Mouse (Mus musculus) naive thymus-derived CD4-positive, alpha-beta T cell, adult 2 months (primary cell): Measurements from ENCODE around the gene Gm20388.

Source experiments
- DNase-seq: peaks from one replicate; pipeline ENCODE4 v3.0.0-alpha.2; 2011; ENCODE audit warnings: low read depth

Gene Gm20388

DNA sequence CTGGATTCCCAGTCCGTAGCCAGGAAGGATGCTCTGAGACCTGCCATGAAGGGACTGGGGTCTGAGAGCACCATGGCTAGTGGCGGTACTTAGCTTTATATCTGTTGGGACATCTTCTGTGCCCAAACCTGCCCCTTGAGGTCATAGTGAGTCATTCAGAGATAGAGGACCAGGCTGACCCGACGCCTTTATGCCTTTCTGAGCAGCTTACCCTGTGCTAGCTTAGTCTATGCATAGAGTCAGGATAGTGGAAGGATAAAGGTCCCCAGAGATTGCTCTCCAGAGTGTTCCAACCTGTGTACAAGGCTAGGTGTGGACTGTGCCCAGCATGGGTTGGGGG, 582.2 kb downstream of the Gm20388 start:
- DNase-seq = no peak

DNA sequence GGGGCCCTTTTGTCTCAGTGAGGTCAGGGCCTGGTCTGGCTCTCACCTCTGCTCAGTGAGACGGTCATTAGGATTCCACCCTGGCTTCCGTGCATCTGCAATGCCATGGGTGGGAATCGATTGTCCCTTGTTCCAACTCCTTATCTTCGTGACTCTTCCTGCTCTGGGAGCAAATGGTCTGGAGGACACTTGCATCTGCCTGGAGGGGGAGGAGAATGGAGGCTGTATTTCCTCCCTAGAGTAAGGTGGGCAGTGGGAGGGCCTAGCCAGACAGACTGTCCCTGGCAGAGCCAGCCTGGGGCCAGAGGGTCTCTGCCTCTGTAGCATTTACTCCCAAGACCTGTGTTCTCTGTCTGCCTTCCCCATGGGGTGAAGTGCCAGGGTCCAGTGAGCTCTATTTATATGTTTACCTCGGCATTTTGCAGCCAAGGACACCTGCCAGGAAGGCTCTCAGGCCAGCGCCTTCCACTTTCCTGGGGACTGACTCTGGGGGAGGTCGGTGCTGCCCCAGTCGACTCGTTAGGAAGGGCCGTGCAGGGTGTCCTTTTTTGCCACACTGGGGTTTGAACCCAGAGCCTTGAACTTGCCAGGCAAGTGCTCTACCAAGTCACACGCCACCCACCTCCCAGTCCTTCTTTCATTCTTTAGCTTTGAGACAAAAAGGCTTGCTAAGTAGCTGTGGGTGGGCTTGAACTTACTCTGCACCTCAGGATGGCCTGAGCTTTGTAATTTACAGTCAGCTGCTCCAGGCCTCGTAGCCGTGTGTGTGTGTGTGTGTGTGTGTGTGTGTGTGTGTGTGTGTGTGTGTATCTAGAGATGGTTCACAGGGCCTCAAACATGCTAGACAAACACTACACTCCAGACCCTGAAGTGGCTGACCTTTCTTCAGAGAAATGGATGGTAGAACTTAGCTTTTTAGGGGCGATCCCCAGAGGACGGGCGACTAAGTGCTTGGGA, 583.1 kb downstream of the Gm20388 start:
- no peak for DNase-seq

DNA sequence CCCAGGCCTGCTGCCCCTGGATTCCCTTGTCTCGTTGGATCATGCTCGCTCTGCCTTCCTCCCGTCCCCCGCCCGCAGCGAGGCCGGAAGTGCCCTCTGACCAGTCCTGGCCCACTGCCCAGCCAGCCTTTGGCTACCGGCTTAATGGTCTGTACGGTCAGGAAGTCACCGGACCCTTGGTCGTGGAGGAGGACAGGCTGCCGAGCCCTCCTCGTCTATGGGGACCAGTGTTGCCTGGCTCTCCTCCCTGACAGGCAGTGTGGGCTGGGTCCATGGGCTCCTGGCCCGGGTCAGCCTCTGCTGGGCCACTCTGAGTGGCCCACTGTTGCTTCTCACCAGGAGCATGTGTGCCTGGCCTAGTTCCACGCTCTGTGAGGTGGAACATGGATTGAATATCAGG, 584.3 kb downstream of the Gm20388 start:
- DNase-seq = no peak

DNA sequence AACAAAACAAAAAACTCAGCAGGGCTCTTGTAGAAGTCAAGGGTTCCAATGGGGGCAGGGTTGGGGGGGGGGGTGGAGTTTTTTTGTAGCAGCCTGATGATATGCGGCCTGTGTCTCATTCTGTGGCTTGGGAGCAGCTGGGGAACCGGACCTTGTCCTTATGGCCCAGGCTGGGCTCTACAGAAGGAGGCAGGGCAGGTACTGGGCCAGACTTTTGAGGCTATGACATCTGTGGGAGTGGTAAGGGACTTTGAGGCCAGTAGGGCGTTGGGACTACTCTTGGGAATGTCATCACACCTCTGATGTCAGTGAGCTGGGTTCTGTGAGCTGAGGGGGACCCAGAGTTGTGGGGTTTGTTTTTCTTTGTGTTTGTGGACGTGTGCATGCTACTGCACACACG, 584.8 kb downstream of the Gm20388 start:
- DNase-seq = no peak

DNA sequence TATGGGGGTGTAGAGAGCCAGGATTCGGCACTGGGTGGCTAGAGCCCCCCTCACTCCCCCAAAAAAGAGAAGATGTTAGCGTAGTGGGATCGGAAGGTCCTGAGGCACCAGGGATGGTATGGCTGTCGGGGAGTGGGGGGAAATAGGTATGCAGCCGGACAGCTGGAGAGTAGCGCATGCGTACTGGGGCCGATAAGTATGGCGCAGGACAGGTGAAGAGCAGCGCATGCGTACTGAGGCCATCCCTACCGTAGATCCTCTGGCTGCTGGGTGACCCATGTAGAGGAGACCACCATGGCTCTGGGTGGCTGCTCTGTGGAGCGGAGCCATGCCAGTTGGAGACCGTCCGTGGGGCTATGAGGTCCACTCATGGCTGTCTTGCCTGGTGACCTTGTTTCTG, 585.8 kb downstream of the Gm20388 start:
- no peak for DNase-seq

DNA sequence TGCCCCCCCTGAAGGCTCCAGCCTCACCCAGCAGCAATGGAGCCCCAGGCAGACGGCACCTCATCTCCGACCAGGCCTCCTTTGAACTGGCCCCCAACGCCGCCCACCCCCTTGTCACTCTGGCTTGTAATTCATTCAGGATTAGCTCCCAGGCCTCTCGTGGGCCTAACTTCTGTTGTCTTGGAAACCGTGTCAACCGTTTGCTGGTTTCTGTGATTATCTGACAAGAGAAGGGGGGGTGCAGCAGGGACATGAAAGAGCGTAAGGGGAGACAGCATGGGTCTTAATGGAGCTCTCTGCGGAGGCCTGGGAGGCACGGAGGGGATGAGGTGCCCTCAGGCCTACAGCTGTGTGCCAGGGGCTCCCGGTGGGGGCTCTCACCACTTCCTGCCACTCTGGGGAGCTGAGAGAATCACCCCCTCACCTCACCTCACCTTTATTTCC, 586.9 kb downstream of the Gm20388 start:
- DNase-seq = peak; percentile 59

DNA sequence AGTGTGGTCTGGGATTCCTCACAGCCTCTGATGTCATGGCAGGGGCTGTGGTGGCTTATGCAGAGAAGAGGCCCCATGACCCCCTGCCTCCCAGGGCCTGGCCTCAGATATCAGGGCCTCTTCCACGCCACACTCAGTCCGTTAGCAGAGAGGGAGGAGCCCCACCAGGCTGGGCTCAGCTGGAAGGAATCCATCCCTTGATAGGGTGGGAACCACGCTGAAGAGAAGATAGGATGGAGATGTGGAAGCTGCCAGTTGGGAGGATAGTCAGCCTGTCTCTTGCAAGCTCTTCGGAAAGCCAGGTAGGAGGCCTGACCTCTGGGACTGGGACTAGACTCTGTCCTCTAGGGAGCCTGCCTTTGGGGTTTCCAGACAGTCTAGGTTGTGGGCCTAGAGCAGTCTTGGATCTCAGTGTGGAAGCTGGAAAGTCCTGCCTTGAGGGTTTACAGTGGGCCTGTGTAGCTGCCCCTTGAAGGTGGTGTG, 587.7 kb downstream of the Gm20388 start:
- no peak for DNase-seq

DNA sequence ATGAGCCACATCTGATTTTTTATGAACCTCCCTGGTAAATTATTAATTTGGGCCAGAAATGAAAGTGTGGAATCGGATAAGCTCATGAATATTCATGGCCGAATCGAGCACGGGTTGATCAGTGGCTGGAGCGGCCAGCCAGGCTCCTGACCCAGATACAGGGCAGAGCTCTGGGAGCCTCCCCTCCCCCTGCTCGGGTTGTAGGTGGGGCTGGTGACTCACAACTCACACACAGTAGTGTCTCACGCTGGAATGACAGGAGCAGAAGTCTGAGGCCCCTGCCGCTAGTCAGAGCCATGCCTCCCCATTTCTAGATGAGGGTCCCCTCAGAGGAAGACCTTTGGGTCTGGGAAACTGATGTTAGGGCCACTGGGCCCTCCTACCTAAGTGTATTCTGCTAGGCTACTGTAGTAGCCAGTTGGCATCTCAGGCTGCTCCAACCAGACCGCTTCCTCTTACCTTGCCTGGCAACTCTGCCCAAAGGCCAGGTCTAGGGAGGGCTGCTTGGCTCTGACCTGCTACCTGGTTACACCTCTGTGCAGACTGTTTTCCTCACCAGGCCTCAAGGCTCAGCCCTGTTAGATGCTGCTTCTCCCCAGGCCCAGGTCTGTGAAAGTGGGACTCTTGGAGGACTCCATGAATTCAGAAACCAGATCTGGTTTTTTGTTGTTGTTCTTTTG, 588.4 kb downstream of the Gm20388 start:
- no peak for DNase-seq

DNA sequence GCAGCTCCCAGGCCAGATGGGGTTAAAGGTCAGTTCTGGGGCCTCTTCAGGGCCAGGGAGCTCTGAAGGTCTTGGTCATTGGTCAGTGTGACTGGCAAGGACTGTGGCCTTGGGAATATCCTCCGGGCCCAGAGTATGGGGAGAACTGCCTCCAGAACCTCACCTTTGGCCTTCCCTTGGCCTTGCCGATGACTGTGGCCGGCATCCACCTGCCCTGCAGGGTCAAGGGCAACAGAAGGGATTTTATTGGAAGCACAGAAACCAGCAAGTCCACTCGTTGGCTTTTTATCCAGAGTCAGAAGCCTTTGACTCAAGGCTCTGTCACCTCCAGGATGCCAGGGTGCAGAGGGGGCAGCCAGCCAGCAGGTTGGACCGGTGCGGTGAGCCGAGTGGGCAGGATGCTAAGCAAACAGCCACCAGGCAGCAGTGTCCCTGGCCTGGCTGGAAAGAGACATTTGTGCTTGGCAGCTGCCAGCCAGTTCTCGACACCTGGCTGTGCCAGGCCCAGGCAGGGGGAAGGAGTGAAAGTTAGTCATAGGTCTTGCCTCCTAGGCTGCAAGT, 590.1 kb downstream of the Gm20388 start:
- DNase-seq = no peak

DNA sequence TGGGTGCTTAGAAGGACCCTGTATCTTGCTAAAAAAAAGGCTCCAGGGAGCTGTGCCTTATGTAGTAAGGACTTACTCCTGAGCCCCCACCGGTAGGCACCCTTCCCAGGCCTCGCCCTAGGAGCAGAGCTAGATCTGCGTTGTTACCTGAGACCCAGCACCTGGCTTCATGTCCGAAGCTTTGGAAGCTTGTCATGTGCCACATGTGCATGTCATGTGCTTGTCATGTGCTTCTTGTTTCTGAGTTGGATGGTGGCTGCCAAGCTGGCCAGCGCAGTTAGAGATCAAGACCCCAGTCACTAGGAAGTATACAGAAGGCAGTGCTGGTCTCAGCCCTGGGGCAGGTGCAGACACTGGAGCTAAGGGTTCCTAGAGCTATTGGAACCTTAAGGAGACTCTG, 590.8 kb downstream of the Gm20388 start:
- no peak for DNase-seq

DNA sequence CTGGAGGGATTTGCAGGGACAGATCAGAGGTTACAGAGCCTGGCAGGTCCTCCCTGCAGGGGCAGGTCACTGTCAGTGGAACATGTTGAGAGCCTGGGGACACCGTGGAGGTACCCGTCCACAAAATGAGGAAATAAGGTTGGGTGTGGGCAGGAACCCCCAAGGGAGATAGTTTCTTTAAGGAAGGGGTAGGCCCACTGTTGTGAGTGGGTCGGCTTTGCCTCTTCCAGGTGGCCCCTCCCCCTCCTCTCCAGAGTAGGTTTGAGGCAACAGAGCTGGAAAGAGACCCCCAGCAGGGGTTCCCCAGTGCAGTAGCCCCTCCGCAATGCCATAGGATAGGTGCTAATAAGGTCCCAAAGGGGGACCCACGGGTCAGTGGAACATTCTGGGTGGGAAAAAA, 591.8 kb downstream of the Gm20388 start:
- DNase-seq = no peak

DNA sequence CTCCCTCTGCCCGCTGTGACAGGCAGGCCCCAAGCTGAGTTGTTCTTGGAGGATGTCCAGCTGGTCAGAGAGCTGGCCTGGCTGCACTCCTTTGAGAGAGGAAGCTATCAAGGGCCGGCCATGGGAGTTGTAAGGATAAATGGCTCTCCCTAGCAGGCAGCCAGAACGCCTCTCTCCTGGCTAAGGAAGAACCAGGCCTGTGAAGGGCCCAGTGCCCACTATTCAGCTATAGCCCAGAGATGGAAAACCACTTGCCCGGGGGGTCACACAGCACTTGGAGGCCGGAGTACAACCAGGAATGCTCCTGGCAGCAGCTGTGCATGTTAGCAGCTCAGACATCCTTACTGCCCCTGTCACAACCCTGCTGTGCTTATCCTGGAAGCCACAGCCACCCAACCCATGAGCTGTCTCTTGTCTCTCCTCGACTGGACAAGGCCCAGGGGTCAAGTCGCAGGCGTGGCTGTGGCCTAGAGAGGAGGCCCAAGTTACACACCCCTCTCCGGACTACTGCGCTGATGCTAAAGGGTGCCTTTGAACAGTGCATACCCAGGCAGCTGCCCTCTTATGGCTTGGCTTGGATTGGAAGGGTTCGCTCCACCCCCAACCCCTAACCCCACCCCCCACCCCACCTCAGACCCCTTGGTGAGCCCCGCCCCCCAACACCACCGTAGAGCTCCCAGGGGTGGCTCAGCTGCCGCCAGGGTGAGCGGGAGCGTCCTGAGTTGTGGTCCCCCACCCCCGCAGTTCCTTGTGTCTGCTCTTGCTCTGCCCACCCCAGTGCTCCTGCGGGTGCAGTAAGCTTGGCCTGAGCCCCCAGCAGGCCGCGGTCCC, 593.8 kb downstream of the Gm20388 start:
- DNase-seq = no peak

DNA sequence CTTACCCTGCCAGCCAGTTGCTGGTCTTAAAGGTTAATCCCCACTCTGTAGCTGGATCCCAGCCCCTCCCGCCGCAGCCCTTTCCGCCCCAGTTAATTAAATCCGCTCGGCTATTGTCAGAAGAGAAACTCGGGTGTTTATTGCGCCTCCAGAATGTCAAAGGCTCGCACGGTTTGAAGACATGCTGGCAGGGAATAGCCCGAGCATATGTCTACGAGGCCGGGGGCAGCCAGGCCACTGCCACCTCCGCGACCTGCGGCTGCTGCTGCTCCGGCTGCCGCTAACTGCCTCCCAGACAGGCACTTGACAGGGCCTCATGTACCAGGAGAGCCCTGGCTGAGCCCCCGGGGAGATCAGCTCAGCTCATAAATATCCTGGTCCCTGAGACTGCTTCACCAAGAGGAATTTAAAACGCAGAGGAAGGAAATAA, 594.5 kb downstream of the Gm20388 start:
- peak; percentile 46 for DNase-seq

DNA sequence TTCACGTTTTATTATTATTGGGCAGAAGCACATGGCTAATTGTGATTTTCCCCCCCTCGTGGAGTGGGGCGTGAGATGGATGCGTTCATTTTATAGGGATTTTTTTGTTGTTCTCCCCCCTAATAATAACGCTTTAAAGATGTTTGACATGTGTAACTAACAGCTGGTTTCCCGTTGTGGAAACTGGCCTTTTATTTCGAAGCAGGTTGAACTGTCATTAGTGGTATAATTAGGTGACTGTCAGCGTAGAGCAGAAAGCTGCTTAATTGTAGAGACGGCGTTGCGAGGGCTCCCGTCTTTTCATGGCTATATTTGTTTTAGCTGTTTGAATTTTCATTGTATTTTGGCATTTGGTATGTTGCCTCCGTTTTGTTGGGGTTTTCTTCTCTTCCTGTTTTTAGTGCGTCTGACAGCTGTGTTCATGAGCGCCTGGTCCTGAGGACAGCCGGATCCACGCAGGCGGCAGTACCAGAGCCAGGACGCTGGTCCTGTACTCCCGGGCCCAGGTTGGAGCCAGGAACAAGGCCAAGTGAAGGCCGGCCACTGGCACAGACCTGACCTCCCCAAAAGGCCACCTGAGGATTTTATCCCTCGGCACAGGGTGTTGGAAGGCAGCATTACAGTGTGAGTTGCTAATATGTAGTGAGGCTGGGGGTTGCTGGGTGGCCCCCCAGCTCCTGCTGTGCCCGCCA, 595.1 kb downstream of the Gm20388 start:
- DNase-seq = peak; percentile 44

DNA sequence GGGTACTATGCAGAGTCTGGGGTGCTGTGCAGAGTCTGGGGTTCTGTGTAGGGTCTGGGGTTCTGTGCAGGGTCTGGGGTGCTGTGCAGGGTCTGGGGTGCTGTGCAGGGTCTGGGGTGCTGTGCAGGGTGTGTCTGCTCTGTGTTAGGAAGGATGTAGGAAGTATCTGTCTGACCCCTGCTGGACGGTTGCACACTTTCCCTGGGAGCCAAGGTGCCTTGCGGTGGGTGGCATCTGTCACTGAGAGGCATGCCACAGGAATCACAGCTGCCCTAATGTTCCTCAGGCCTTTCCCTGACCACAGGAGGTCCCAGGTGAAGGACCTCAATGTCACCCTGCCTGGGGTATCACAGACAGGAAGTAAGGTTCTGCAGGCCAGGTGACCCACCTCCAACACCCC, 595.9 kb downstream of the Gm20388 start:
- DNase-seq = peak; percentile 47

DNA sequence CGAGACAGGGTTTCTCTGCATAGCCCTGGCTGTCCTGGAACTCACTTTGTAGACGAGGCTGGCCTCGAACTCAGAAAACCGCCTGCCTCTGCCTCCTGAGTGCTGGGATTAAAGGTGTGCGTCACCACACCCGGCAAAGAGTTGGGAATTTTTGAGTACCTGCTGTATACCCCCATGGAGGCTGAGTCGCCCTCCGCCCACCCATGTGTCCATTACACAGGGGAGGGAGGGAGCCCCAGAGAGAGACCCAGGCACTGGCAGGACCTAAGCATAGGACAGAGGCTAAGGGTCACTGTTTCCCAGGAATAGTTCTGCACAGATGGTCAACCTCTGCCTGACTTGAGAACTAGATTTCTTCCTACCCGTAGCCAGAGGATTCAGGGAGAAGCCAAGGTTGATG, 596.6 kb downstream of the Gm20388 start:
- no peak for DNase-seq

DNA sequence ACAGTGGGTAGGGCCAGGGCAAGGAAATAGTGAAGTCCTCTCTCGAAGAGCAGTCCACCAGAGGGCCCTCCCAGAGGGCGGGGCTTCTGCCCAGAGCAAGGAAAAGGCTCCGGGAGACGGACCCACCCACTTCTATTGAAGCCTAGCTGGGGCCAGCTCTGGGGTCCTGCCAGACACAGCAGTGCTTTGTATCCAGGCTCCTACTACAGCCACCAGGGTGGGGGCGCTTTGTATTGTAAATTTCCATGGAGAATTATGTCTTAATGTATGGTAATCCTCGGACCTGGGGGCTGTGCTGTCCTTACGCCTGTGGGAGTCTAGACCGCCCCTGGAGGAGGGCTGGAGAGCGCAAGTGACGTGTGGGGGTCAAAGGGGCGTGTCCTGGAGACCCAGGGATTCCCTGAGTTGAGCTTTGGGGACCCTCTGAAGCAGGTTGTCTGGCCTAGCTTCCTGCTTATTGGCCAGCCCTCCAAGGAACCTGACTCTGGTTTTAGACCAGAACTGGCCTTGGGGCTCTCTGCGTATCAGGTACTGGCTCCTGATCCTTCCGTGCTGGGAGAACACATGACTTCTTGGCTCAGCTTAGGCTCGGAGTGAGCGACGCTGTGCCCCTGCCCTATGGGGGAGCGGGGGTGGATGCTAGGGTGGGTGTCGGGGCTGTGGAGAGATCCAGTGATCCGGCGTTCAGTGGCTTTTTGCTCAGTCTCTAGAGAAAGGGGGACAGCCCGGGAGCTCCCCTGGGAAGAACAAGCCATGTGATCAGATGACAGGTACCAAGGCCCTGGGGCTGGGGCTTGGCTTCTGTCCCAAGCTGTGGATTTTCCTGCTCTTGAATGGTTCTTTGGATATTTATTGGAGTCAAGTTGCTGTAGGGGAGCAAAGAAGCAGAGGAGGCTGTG, 598.7 kb downstream of the Gm20388 start:
- no peak for DNase-seq

DNA sequence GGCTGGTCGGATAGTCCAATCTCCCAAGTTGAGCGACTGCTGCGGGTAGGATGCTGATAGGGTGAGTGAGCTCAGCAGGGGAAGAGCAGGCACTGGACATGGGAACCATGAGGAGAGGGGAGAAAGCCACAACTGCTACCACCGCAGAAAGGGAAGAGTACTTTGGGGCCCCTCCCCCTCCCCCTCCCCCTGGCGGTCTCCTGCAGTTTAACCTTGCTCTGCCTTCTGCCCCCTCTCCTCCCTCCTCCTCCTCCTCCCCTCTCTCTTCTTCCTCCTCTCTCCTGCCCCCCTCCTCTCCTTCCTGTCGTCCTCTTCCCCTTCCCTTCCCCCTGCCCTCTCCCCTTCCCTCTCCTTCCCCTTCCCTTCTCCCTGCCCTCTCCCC, 599.4 kb downstream of the Gm20388 start:
- DNase-seq = no peak

DNA sequence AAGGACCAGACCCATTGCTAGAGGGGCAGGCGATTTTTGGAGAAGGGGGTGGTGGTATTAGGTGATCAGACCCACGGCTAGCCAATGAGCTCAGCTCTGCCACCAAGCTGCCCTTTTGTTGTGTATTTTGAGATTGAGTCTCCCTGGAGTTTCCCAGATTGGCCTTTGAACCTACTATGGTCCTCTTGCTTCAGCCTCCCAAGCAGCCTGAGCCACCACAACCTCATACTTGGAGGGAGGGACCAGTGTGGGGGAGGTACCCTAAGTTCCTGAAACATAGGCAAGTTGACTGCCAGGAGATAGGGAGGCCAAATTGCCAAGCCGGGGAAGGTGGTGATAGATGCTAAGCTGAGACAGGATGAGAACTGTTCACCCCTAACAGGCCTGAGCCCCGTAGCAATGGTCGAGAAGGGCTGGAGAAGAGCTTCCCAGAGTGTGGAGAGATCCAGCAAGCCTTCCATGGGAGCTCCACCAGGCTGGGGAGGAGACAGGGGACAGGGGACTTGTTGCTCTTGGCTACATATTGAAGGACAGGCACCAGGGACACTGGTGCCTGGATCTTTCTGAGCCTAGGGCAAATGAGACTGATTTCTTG, 600.3 kb downstream of the Gm20388 start:
- DNase-seq = no peak

DNA sequence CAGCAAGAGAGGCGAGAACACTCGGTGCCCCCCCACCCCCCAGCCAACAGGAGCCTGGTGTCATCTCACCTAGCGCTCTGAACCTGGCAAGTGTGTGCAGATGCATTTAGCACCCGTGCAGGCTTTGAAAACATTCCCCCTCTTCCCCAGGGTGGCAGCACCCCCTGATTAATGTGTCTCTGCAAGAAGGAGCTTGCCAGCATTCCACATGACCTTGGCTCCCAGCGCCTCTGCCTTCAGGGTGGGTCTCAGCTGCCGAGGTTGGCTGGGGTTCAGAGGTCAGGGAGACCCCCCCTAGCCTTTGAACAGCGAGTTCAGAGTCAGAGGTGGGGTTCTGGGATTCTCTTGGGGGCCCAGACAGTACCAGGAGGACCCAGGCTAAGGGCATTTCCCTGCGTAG, 601.1 kb downstream of the Gm20388 start:
- DNase-seq = no peak
